Mouse (Mus musculus) CD8-positive naive resting alpha-beta T cell, adult 2 months (primary cell): ENCODE measurements around the gene Scgb3a1.

Source experiments
- DNase-seq, 2 experiments: peaks; one replicate each; pipeline ENCODE4 v3.0.0; 2022; ENCODE audit warnings: low read depth in 2 of 2, low spot score in 2 of 2

Scgb3a1 gene

DNA sequence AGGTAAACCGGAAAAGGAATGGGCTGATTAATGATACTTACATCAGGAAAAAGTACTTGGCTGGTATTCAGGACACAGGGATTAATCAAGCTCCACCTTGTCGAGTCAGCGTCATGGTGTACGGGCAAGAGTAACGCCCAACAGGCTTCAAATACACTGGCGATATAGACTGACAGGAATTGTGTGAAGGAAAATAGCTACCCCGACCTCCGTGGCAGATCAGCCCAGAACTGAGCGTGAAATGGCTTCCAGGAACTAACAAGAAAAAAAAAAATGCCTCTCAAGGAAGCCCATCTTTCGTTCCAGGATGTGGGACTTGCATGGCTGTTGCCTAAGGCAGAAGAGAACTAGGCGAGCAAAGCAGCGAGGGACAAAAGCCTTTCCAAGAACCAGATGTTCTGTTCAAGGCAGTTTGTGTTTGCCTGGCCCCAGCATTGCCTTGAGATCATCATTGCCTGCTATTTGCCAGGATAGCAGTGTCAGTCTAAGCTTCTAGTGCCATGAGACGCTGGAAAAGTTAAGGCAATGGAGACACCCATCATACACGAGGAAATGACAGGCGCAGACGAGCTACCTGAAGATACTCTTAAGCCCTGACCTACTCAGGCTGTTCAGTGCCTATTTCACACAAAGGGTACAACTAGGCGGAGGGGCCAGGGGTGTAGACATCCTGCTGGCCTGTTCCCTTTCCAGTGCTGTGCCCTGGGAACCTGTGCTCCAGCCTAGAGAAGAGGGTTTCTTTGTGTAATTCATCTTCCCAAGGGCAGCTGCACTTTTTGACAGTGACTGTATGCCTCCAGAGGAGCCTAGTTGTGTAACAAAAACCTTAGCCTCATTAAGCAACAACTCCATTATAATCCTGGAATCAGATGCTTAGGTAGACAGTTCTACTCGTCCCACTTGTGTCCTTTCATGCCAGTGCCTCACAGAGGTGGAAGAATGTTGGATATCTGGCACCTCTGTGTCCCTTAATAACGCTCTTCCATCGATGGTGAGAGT, 50.2 kb downstream of the Scgb3a1 start:
- DNase-seq: no peak
